31 mouse cellular contexts compared by ENCODE assay signal in the genomic region with DNA sequence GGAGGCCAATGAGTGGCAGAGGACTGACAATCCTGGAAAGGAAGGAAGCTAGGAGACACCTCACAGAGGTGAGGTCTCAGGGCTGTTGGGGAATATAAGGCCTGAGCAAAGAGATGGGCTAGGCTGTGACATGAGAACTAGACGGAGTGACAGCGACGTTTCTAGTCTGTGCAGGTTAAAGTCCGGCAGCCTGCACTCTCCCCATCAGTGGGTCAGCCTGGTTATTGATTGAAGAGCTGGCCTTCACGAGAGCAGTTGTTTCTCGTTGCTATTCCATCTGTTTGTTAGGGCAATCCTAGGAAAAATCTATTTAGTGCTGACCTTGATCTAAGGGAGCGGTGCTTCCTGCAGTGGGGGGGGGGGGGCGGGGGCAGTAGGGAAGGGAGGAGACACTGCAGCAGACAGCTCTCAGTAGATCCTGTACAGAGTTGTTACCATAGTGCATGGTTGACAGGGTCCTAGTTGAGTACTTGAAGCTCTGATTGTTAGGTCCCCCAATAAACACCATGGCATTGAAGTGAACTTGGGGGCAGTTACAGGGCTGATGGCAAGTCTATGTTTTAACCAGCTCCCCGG. TPM values are rescaled to one million over a fixed set of nuclear protein-coding genes. Genes with fewer than 3 reads are reported as not detected.
DNase-seq lines count a peak whose midpoint lies in the region; ATAC-seq and TF ChIP-seq lines count a peak whose summit lies in the region.
"Had no signal": no experiment of that assay in that cellular context is flagged by ENCODE, and none has a peak within 500 bp of the region (broad histone marks: within the 10 kb centered on the region; RNA-seq: fewer than 3 reads in every experiment).

No protein-coding gene starts in this region.

- H3K27me3 ChIP-seq in intestine, postnatal 0 days (replicated peaks; ENCODE audit: control insufficient read depth, insufficient read depth, low read length), result no peaks in the 10 kb centered on the region
- H3K27me3 ChIP-seq in liver, embryonic 12.5 days (replicated peaks), result no peaks in the 10 kb centered on the region
- H3K27me3 ChIP-seq: CH12.LX; embryonic facial prominence, embryonic 13.5 days; forebrain, embryonic 12.5 days; heart, embryonic 15.5 days; midbrain, embryonic 12.5 days; neural tube, embryonic 15.5 days; Patski had no signal

- ATAC-seq in intestine, postnatal 0 days, result peak; percentile 65
- peak; percentile 65 for ATAC-seq in liver, embryonic 12.5 days
- ATAC-seq: inflammation-experienced regulatory T-cells, adult 6 months; Patski had no signal

- peaks cover 8% of the 10 kb centered on the region for H3K4me1 ChIP-seq in intestine, postnatal 0 days (replicated peaks; ENCODE audit: control insufficient read depth, insufficient read depth, low read length)
- peaks cover 9% of the 10 kb centered on the region; the same call in 1 of the 2 replicates for H3K4me1 ChIP-seq in liver, embryonic 12.5 days
- H3K4me1 ChIP-seq: embryonic facial prominence, embryonic 13.5 days; forebrain, embryonic 12.5 days; heart, embryonic 15.5 days; limb, embryonic 10.5 days; midbrain, embryonic 12.5 days; neural tube, embryonic 15.5 days had no signal

- DNase-seq in kidney, adult 9 months, result peak; percentile 38
- no peak for DNase-seq in kidney, adult 18-20 months
- peak; percentile 82 for DNase-seq in yolk sac, embryonic 10.5 days (ENCODE audit: low spot score)
- no peak for DNase-seq in urinary bladder, postnatal 36 days (ENCODE audit: low spot score in 2 of 2)
- DNase-seq in adrenal gland, adult 2 months, result no peak
- DNase-seq: adrenal gland, postnatal 10 days; B cell, adult 2 months; cerebellum, adult 2 months; cerebellum, postnatal 36 days; embryo, embryonic 11 days; gastrocnemius, postnatal 36 days; heart, postnatal 4 days; lung, adult 18-20 months; lung, postnatal 10 days; right cerebral cortex, adult 18-20 months; right cerebral cortex, postnatal 4 days; thymus, adult 2 months had no signal

- no peaks in the 10 kb centered on the region for H3K9me3 ChIP-seq in intestine, postnatal 0 days (ENCODE audit: control insufficient read depth)
- H3K9me3 ChIP-seq in liver, embryonic 12.5 days (replicated peaks), result no peaks in the 10 kb centered on the region
- H3K9me3 ChIP-seq: embryonic facial prominence, embryonic 13.5 days; forebrain, embryonic 12.5 days; G1E; heart, embryonic 15.5 days; limb, embryonic 10.5 days; midbrain, embryonic 12.5 days; neural tube, embryonic 15.5 days had no signal

- H3K4me2 ChIP-seq in intestine, postnatal 0 days (replicated peaks; ENCODE audit: low read depth), result no peak overlapping the region
- no peak overlapping the region for H3K4me2 ChIP-seq in liver, embryonic 12.5 days
- H3K4me2 ChIP-seq: embryonic facial prominence, embryonic 13.5 days; forebrain, embryonic 12.5 days; heart, embryonic 15.5 days; hindbrain, embryonic 14.5 days; midbrain, embryonic 12.5 days; neural tube, embryonic 15.5 days had no signal

- H3K9ac ChIP-seq in intestine, postnatal 0 days (ENCODE audit: low read depth, low read length), result no peak overlapping the region
- H3K9ac ChIP-seq in liver, embryonic 12.5 days, result no peak overlapping the region
- H3K9ac ChIP-seq: embryonic facial prominence, embryonic 13.5 days; forebrain, embryonic 12.5 days; heart, embryonic 15.5 days; hindbrain, embryonic 14.5 days; midbrain, embryonic 12.5 days; neural tube, embryonic 15.5 days had no signal

- WGBS in intestine, postnatal 0 days, result 47% methylated on average over 9 of the region's 9 CpGs
- 68% methylated on average over 9 of the region's 9 CpGs for WGBS in liver, embryonic 12.5 days (ENCODE audit: insufficient replicate concordance)

- H3K4me3 ChIP-seq in intestine, postnatal 0 days (ENCODE audit: low read depth, low read length), result no peak overlapping the region
- H3K4me3 ChIP-seq in liver, embryonic 12.5 days, result no peak overlapping the region
- H3K4me3 ChIP-seq: embryonic facial prominence, embryonic 13.5 days; erythroblast, embryonic 14.5 days; forebrain, embryonic 12.5 days; heart, embryonic 15.5 days; limb, embryonic 10.5 days; midbrain, embryonic 12.5 days; neural tube, embryonic 15.5 days had no signal

- TF ChIP-seq CTCF in intestine, postnatal 0 days (IDR thresholded peaks at IDR 0.05; ENCODE audit: low read depth), result no peak

- H3K27ac ChIP-seq in intestine, postnatal 0 days (ENCODE audit: low read depth, low read length), result peak overlapping the region; percentile 41; the same call in 1 of the 2 replicates
- 0 out of 2 replicates have a peak overlapping the region, but pooled peaks have one; percentile 29 for H3K27ac ChIP-seq in liver, embryonic 12.5 days
- H3K27ac ChIP-seq: embryonic facial prominence, embryonic 13.5 days; forebrain, embryonic 12.5 days; heart, embryonic 15.5 days; hindbrain, embryonic 14.5 days; limb, embryonic 10.5 days; midbrain, embryonic 12.5 days; neural tube, embryonic 15.5 days had no signal

- H3K36me3 ChIP-seq in intestine, postnatal 0 days (ENCODE audit: control insufficient read depth, insufficient read depth), result no peaks in the 10 kb centered on the region
- H3K36me3 ChIP-seq in liver, embryonic 12.5 days, result no peaks in the 10 kb centered on the region
- H3K36me3 ChIP-seq: embryonic facial prominence, embryonic 13.5 days; forebrain, embryonic 12.5 days; G1E; heart, embryonic 15.5 days; limb, embryonic 10.5 days; midbrain, embryonic 12.5 days; neural tube, embryonic 15.5 days had no signal

RNA-seq across cellular contexts. Expression of a gene that starts 21.6 kb away (rescaled TPM):
- polyA plus RNA-seq in intestine, postnatal 0 days (2015; fragmentation: Nextera tagmentation; extraction: Ambion mirVana), result 20.9 and 24.0 TPM in 2 replicates
- polyA plus RNA-seq in liver, embryonic 12.5 days (2016; fragmentation: Nextera tagmentation; extraction: Ambion mirVana), result 13.6 and 14.2 TPM in 2 replicates
- total RNA-seq in adrenal gland, adult 2 months (2021), result 10 to 100 TPM; 56.9 to 61.0 TPM
- 32.8 and 38.5 TPM in 2 replicates for polyA plus RNA-seq in adrenal gland, adult 2 months (2012; rRNA removed)

Comparison
In these comparisons a context has a peak if more than half of its experiments do, and no peak if none do; other contexts are left out.
1. DNase-seq: peak in kidney, adult 9 months (single experiment) and yolk sac, embryonic 10.5 days (single experiment); none in kidney, adult 18-20 months (single experiment), urinary bladder, postnatal 36 days (0 of 2) and adrenal gland, adult 2 months (single experiment).